Comparison of ENCODE assay signal across 11 mouse cellular contexts in the genomic region with DNA sequence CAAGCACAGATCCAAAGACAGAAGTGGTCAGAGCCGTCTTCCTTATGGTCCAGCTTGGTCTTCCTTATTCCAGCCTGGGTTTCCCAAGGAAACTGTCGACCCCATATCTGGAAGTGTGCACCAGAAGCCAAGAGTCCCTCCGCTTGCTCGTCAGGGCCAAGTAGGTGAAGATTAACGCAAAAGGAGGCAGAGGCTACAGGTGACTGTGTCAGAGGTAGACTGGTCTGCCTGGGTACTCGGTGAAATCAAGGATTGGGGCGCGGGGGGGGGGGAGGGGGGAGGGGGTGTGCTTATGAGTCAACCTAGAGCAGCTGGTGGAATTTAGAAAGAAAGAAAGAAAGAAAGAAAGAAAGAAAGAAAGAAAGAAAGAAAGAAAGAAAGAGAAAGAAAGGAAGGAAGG. TPM values are rescaled to one million over a fixed set of nuclear protein-coding genes. Genes with fewer than 3 reads are reported as not detected.
DNase-seq lines count a peak whose midpoint lies in the region; ATAC-seq and TF ChIP-seq lines count a peak whose summit lies in the region.
"Had no signal": no experiment of that assay in that cellular context is flagged by ENCODE, and none has a peak within 500 bp of the region (broad histone marks: within the 10 kb centered on the region; RNA-seq: fewer than 3 reads in every experiment).

No protein-coding gene starts in this region.

- WGBS in liver, embryonic 13.5 days (ENCODE audit: insufficient replicate concordance), result 14% methylated on average over 8 of the region's 8 CpGs
- 8% methylated on average over 8 of the region's 8 CpGs for WGBS in cerebellum, adult 2 months

- peaks cover 29% of the 10 kb centered on the region for H3K4me1 ChIP-seq in megakaryocyte, embryonic 14.5 days
- H3K4me1 ChIP-seq in liver, embryonic 13.5 days (replicated peaks), result peaks cover 17% of the 10 kb centered on the region
- H3K4me1 ChIP-seq in cerebellum, adult 2 months (ENCODE audit: control insufficient read depth, insufficient read depth, low read length), result no peaks in the 10 kb centered on the region

- H3K27ac ChIP-seq in gastrocnemius, adult 2 months, result no peak overlapping the region
- no peak overlapping the region for H3K27ac ChIP-seq in liver, embryonic 13.5 days
- H3K27ac ChIP-seq in cerebellum, adult 2 months (ENCODE audit: insufficient read depth, low read length), result no peak overlapping the region

- no peak for TF ChIP-seq POLR2A in cerebellum, adult 2 months (IDR thresholded peaks at IDR 0.05; ENCODE audit: borderline replicate concordance, insufficient read depth, low read length)

- intact Hi-C loops in gastrocnemius, adult 2 months (cut with DNase I), result no loop called here

- H3K36me3 ChIP-seq in megakaryocyte, embryonic 14.5 days (replicated peaks; ENCODE audit: low read length), result no peaks in the 10 kb centered on the region
- no peaks in the 10 kb centered on the region for H3K36me3 ChIP-seq in liver, embryonic 13.5 days

- peak overlapping the region; percentile 56 for H3K4me3 ChIP-seq in gastrocnemius, adult 2 months
- H3K4me3 ChIP-seq in megakaryocyte, embryonic 14.5 days (replicated peaks), result peak overlapping the region; percentile 86
- peak overlapping the region; percentile 27 for H3K4me3 ChIP-seq in liver, embryonic 13.5 days (replicated peaks)
- no peak overlapping the region for H3K4me3 ChIP-seq in cerebellum, adult 2 months (replicated peaks; ENCODE audit: insufficient read depth, low read depth, low read length)

- no peaks in the 10 kb centered on the region for H3K9me3 ChIP-seq in megakaryocyte, embryonic 14.5 days
- H3K9me3 ChIP-seq in liver, embryonic 13.5 days (replicated peaks), result no peaks in the 10 kb centered on the region

- H3K27me3 ChIP-seq in megakaryocyte, embryonic 14.5 days (replicated peaks), result peaks cover 69% of the 10 kb centered on the region
- peaks cover 74% of the 10 kb centered on the region for H3K27me3 ChIP-seq in liver, embryonic 13.5 days
- peaks cover 1% of the 10 kb centered on the region; the same call in 1 of the 2 replicates for H3K27me3 ChIP-seq in cerebellum, adult 2 months (ENCODE audit: control insufficient read depth, insufficient read depth, low read length)

- H3K4me2 ChIP-seq in liver, embryonic 13.5 days, result peak overlapping the region; percentile 57

- no peak for DNase-seq in gastrocnemius, adult 2 months
- no peak for DNase-seq in gastrocnemius, postnatal 25 days
- no peak for DNase-seq in liver, embryonic 13.5 days
- DNase-seq in cerebellum, adult 2 months, result no peak
- DNase-seq in gastrocnemius, adult 8-10 months (ENCODE audit: low spot score in 2 of 2), result no peak
- DNase-seq in frontal cortex, adult 2 months (ENCODE audit: extremely low spot score in 1 of 2, low spot score in 1 of 2), result no peak
- DNase-seq: cerebellum, adult 9-10 months; layer of hippocampus, postnatal 36 days had no signal

- ATAC-seq in megakaryocyte, adult 5-6 weeks (ENCODE audit: poor library complexity, severe bottlenecking), result no peak
- ATAC-seq in liver, embryonic 13.5 days (ENCODE audit: low read depth), result no peak

- H3K9ac ChIP-seq in liver, embryonic 13.5 days, result no peak overlapping the region

- TF ChIP-seq CTCF in gastrocnemius, adult 2 months (IDR thresholded peaks at IDR 0.05), result no peak
- TF ChIP-seq CTCF in cerebellum, adult 2 months (IDR thresholded peaks at IDR 0.05; ENCODE audit: borderline replicate concordance, insufficient read depth, low read depth, low read length), result no peak

RNA-seq across cellular contexts. Expression of gene Elovl3, which starts 0.4 kb away (rescaled TPM):
- not detected for total RNA-seq in gastrocnemius, adult 2 months (2021)
- not detected for total RNA-seq in gastrocnemius, postnatal 25 days (2021)
- not detected in 2 replicates for polyA plus RNA-seq in megakaryocyte, embryonic 14.5 days (2012; ENCODE audit: insufficient read depth, low replicate concordance)
- total RNA-seq in megakaryocyte, adult 5-6 weeks (2015), result not detected in 2 replicates
- not detected in 2 replicates for total RNA-seq in megakaryocyte, adult 5-6 weeks (2017)
- polyA plus RNA-seq in liver, embryonic 13.5 days (2015; fragmentation: Nextera tagmentation; extraction: Ambion mirVana), result 0.07 TPM in 1 of 2 replicates, not detected in the other
- polyA plus RNA-seq in cerebellum, adult 2 months (2012; rRNA removed), result not detected in 2 replicates
- total RNA-seq in gastrocnemius, adult 8-10 months (2022), result not detected
- not detected in 2 replicates for polyA plus RNA-seq in frontal cortex, adult 2 months (2012; rRNA removed)
- total RNA-seq: layer of hippocampus, postnatal 36 days; neutrophil, adult 5-6 weeks had no signal

RNA-seq across cellular contexts. Expression of gene Pitx3, which starts 16.8 kb away (rescaled TPM):
- 10 to 100 TPM in 1 of 2 experiments, 1 to 10 TPM in 1; 4.6 to 15.1 TPM for total RNA-seq in gastrocnemius, adult 2 months (2021)
- 10 to 100 TPM in 1 of 2 experiments, 1 to 10 TPM in 1; 9.9 to 12.7 TPM for total RNA-seq in gastrocnemius, postnatal 25 days (2021)
- polyA plus RNA-seq in megakaryocyte, embryonic 14.5 days (2012; ENCODE audit: insufficient read depth, low replicate concordance), result not detected in 2 replicates
- total RNA-seq in megakaryocyte, adult 5-6 weeks (2015), result not detected in 2 replicates
- not detected in 2 replicates for total RNA-seq in megakaryocyte, adult 5-6 weeks (2017)
- polyA plus RNA-seq in liver, embryonic 13.5 days (2015; fragmentation: Nextera tagmentation; extraction: Ambion mirVana), result 0.17 and 0.25 TPM in 2 replicates
- 0.14 and 0.31 TPM in 2 replicates for polyA plus RNA-seq in cerebellum, adult 2 months (2012; rRNA removed)
- total RNA-seq in gastrocnemius, adult 8-10 months (2022), result 1 to 10 TPM; 1.8 to 8.3 (median 5.1) TPM
- polyA plus RNA-seq in frontal cortex, adult 2 months (2012; rRNA removed), result 0.16 and 0.21 TPM in 2 replicates
- total RNA-seq: layer of hippocampus, postnatal 36 days; neutrophil, adult 5-6 weeks had no signal

RNA-seq across cellular contexts. Expression of gene Gbf1, which starts 21.0 kb away (rescaled TPM):
- total RNA-seq in gastrocnemius, adult 2 months (2021), result 10 to 100 TPM; 47.4 to 59.0 TPM
- total RNA-seq in gastrocnemius, postnatal 25 days (2021), result 10 to 100 TPM; 47.4 to 48.3 TPM
- 457 and 459 TPM in 2 replicates for polyA plus RNA-seq in megakaryocyte, embryonic 14.5 days (2012; ENCODE audit: insufficient read depth, low replicate concordance)
- total RNA-seq in megakaryocyte, adult 5-6 weeks (2015), result 28.2 and 36.0 TPM in 2 replicates
- 27.0 and 38.8 TPM in 2 replicates for total RNA-seq in megakaryocyte, adult 5-6 weeks (2017)
- polyA plus RNA-seq in liver, embryonic 13.5 days (2015; fragmentation: Nextera tagmentation; extraction: Ambion mirVana), result 18.1 and 20.1 TPM in 2 replicates
- 85.3 and 91.0 TPM in 2 replicates for polyA plus RNA-seq in cerebellum, adult 2 months (2012; rRNA removed)
- 10 to 100 TPM; 39.3 to 52.2 (median 46.2) TPM for total RNA-seq in gastrocnemius, adult 8-10 months (2022)
- 67.0 and 69.7 TPM in 2 replicates for polyA plus RNA-seq in frontal cortex, adult 2 months (2012; rRNA removed)

RNA-seq across cellular contexts. Expression of gene Nolc1, which starts 55.6 kb away (rescaled TPM):
- total RNA-seq in gastrocnemius, adult 2 months (2021), result 10 to 100 TPM; 22.4 to 22.5 TPM
- 10 to 100 TPM; 15.0 to 19.7 TPM for total RNA-seq in gastrocnemius, postnatal 25 days (2021)
- polyA plus RNA-seq in megakaryocyte, embryonic 14.5 days (2012; ENCODE audit: insufficient read depth, low replicate concordance), result 14.7 and 44.5 TPM in 2 replicates
- total RNA-seq in megakaryocyte, adult 5-6 weeks (2015), result 16.4 and 19.7 TPM in 2 replicates
- total RNA-seq in megakaryocyte, adult 5-6 weeks (2017), result 36.8 and 47.6 TPM in 2 replicates
- 105 and 118 TPM in 2 replicates for polyA plus RNA-seq in liver, embryonic 13.5 days (2015; fragmentation: Nextera tagmentation; extraction: Ambion mirVana)
- 38.8 and 38.9 TPM in 2 replicates for polyA plus RNA-seq in cerebellum, adult 2 months (2012; rRNA removed)
- total RNA-seq in gastrocnemius, adult 8-10 months (2022), result 10 to 100 TPM; 17.4 to 21.4 (median 20.1) TPM
- polyA plus RNA-seq in frontal cortex, adult 2 months (2012; rRNA removed), result 37.1 and 41.8 TPM in 2 replicates
